Mouse (Mus musculus) limb, embryonic 15.5 days (tissue): ENCODE results near the gene Defb45. TPM values are rescaled to one million over a fixed set of nuclear protein-coding genes. Genes with fewer than 3 reads are reported as not detected.

Experiments
- ATAC-seq: fragments of 200-750 bp; cut with Nextera tagmentation; 2 replicates; pipeline ENCODE4 v1.8.0; 2017; ENCODE audit warnings: low read depth, moderate TSS enrichment; ENCODE audit not compliant: insufficient number of reproducible peaks, low FRiP score, low TSS enrichment
- H3K27ac ChIP-seq: fragments of 300-500 bp; sonication (generic); 2 replicates; pipeline ENCODE4 v1.5.1; 2015; ENCODE audit warnings: moderate library complexity, mild to moderate bottlenecking, inconsistent platforms
- H3K27me3 ChIP-seq: fragments of 300-500 bp; sonication (generic); 2 replicates; pipeline ENCODE4 v1.6.1; 2015; ENCODE audit warnings: inconsistent platforms
- H3K36me3 ChIP-seq: fragments of 300-500 bp; sonication (generic); 2 replicates; pipeline ENCODE4 v1.6.1; 2015; ENCODE audit warnings: inconsistent platforms
- H3K4me1 ChIP-seq: fragments of 300-500 bp; sonication (generic); 2 replicates; pipeline ENCODE4 v1.6.1; 2015; ENCODE audit warnings: inconsistent platforms
- H3K4me2 ChIP-seq: fragments of 300-500 bp; sonication (generic); 2 replicates; pipeline ENCODE4 v1.6.1; 2015; ENCODE audit warnings: mild to moderate bottlenecking, inconsistent platforms
- H3K4me3 ChIP-seq: fragments of 300-500 bp; sonication (generic); 2 replicates; pipeline ENCODE4 v1.5.1; 2015; ENCODE audit warnings: mild to moderate bottlenecking, inconsistent platforms
- H3K9ac ChIP-seq: fragments of 300-500 bp; sonication (generic); 2 replicates; pipeline ENCODE4 v1.6.1; 2015; ENCODE audit warnings: inconsistent platforms
- H3K9me3 ChIP-seq: fragments of 300-500 bp; sonication (generic); 2 replicates; pipeline ENCODE4 v1.6.1; 2016; ENCODE audit warnings: inconsistent platforms
- WGBS: fragments of 180-500 bp; shearing (Covaris S2); methylation state at CpG from one replicate; pipeline ENCODE4 v1.1.7; 2015; 5-methylcytosine and 5-hydroxymethylcytosine counted together
- polyA plus RNA-seq: library from polyadenylated mRNA; unstranded; fragments of >200 nt; fragmentation: Nextera tagmentation; extraction: Ambion mirVana; gene quantifications from 2 replicates; pipeline ENCODE4 v1.2.1, GENCODE M21; 2015

Gene Defb45
- not detected in 2 replicates for polyA plus RNA-seq

DNA sequence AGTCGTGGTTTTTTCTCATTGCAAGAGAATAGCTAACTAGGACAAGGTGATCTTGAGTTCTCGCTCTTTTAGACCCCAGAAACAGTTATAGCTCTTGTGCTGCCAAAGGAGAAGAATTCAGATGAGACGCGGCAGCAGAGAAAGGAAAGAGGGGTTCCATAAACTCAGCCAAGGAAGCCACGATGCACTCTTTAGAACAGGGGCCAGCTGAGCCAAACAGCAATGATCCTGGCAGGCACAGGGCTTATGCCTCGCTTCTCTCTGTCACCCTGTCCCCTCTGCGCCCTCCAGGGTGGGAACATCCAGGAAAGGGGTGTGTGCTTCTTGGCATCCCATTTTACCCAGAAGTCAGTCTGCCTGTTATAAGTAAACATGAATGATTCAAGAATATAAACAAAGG, at the start of gene Defb45:
Gene Defb45 (minus strand): TSS at position 101 of the 400 bp plus-strand sequence.
- H3K4me2 ChIP-seq: no peak within 1 kb of the TSS
- no peak for ATAC-seq
- H3K36me3 ChIP-seq: no peaks in the 10 kb centered on the region
- H3K9ac ChIP-seq: no peak within 1 kb of the TSS
- 54% methylated on average over 7 of the region's 7 CpGs for WGBS
- H3K27me3 ChIP-seq: no peaks in the 10 kb centered on the region
- no peaks in the 10 kb centered on the region for H3K4me1 ChIP-seq
- H3K27ac ChIP-seq: no peak within 1 kb of the TSS
- H3K4me3 ChIP-seq: no peak within 1 kb of the TSS
- no peaks in the 10 kb centered on the region for H3K9me3 ChIP-seq

DNA sequence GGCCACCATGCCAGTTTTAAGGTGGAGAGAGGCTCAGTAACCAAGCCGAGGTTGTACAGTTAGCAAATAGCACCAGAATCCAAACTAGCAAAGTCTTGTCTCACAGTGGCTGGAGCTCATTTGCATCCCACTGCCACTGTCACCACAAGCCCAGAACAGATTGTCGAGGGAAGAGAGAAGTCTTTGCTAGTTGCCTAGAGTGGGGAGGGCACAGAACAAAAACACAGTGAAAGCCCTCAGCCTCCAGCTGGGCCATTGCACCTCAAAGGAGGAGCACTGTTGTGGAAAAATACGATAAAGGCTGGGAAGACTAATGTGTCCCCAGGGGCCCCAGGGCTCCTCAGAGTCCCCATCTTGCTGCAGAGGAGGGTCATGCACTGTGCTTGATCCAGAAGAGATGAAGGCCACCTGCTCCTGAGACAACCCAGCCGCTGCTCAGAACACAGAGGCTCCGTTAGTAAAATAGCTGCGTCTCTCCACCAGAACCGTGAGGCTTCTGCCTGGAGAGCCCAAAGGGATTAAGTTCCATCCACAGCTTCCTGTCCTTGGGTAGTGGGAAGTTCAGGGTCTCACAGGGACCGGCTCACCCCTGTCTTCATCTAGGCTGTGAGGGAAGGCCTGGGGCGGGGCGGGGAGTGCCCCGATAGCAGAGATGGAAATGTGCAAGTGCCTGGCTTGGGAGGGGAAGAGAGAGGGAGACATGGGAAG, 40.4 kb upstream of the Defb45 start:
- H3K9ac ChIP-seq: no peak overlapping the region
- ATAC-seq: no peak
- WGBS: 27% methylated on average over 11 of the region's 11 CpGs
- 0 out of 2 replicates have a peak overlapping the region, but pooled peaks have one; percentile 33 for H3K27ac ChIP-seq
- no peak overlapping the region for H3K4me2 ChIP-seq
- no peaks in the 10 kb centered on the region for H3K9me3 ChIP-seq
- peaks cover 26% of the 10 kb centered on the region for H3K4me1 ChIP-seq
- no peaks in the 10 kb centered on the region for H3K27me3 ChIP-seq
- H3K36me3 ChIP-seq: no peaks in the 10 kb centered on the region
- H3K4me3 ChIP-seq: no peak overlapping the region

DNA sequence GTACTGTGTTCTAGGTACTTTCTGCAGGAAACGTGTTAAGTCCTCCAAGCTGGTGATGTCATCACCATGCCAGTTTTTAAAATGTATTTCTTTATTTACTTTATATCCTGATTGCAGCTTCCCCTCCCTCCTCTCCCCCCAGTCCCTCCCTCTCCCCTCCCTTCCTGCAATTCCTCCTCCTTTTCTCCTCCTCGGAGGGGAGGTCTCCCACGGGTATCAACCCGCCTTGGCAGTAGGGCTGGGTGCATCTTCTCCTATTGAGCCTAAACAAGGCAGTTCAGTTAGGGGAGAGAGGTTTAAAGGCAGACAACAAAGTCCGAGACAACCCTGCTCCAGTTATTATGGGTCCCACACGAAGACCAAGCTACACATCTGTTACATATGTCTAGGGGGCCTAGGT, 39.7 kb upstream of the Defb45 start:
- Histone ChIP-seq H3K36me3 (no peaks in the 10 kb centered on the region), H3K9me3 (no peaks in the 10 kb centered on the region), H3K27ac (no peak overlapping the region), H3K4me2 (no peak overlapping the region), H3K9ac (no peak overlapping the region), H3K27me3 (no peaks in the 10 kb centered on the region), H3K4me3 (no peak overlapping the region), H3K4me1 (peaks cover 30% of the 10 kb centered on the region)
- 53% methylated on average over 6 of the region's 6 CpGs for WGBS
- no peak for ATAC-seq

DNA sequence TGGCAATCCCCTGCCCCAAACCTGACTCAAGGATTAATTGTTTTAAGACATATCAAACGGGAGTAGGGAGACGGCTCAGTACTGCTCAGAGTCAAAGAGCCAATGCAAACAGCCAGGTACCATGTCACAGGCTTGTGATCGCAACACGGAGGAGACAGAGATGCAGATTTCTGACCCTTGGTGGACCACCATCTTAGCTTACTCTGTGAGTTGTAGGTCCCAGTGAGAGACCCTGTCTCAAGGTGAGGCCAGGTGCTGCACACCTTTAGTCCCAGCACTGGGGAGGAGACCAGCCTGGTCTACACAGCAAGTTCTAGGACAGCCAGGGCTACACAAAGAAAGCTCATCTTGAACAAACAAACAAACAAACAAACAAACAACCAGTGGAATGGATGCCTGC, 38.2 kb upstream of the Defb45 start:
- H3K27ac ChIP-seq: peak overlapping the region; percentile 75; the same call in 1 of the 2 replicates
- WGBS: 68% methylated on average over 4 of the region's 4 CpGs
- ATAC-seq: no peak

DNA sequence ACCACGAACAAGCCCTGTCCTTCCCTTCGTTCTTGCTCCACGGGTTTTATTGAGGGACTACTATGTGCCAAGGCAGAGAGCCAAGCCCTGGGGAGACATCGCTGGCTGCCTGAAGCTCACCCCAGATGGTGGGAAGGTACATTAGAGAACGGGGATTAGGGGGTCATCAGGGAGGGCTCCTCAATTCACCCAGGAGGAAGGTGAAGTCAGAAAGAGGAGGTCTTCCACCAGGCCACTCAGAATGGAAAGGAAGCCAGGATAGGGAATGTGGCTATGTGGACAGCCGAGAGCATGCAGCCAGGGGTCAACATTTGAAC, 37.8 kb upstream of the Defb45 start:
- Histone ChIP-seq H3K27ac (peak overlapping the region; percentile 75), H3K4me2 (no peak overlapping the region), H3K36me3 (no peaks in the 10 kb centered on the region), H3K9ac (no peak overlapping the region), H3K27me3 (0 out of 2 replicates have a peak, but pooled peaks cover 8% of the 10 kb centered on the region), H3K9me3 (no peaks in the 10 kb centered on the region), H3K4me3 (no peak overlapping the region), H3K4me1 (peaks cover 35% of the 10 kb centered on the region)
- no peak; the same call in 1 of the 2 replicates for ATAC-seq
- WGBS: 50% methylated on average over 6 of the region's 6 CpGs

More for the DNA sequence above, 38.2 kb upstream of the Defb45 start:
- H3K9ac ChIP-seq: no peak overlapping the region
- H3K4me2 ChIP-seq: no peak overlapping the region
- H3K9me3 ChIP-seq: no peaks in the 10 kb centered on the region
- H3K4me1 ChIP-seq: peaks cover 35% of the 10 kb centered on the region
- no peaks in the 10 kb centered on the region for H3K36me3 ChIP-seq
- no peak overlapping the region for H3K4me3 ChIP-seq
- 0 out of 2 replicates have a peak, but pooled peaks cover 6% of the 10 kb centered on the region for H3K27me3 ChIP-seq

DNA sequence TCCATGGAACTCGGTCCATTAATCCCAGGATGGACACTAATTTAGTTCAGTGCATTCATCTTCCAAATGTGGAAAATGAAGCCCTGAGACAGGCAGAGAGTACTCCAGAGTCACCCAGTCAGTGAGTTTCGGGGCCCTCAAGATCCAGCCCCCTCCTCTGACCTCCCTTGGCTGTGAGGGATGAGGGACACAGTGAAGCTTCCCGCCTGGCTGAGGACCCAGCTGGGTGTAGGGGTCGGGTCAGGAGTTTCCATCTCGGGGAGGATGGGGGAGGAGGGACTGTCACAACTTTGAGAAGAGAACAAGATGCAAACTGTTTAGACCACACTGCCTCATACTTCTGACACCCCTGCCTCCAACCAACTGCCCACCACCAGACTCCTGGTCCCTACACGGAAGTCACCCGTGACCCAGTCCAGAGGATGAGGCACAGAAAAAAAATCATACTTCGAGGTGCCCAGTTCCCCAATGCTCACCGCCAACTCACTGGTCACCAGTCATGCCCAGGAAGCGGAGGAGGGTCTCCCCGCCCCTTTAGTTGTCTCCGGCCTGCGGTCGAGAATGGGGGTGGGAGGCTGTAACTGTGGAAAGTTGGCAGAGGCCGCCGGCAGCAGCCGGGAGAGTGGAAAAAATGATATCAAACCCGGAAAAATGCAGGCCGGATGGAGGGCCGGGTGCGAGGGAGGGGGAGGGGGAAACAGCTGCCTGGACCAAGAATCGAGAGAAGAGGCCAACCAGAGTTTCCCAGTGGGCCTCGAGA, 37.2 kb upstream of the Defb45 start:
- Histone ChIP-seq H3K27me3 (0 out of 2 replicates have a peak, but pooled peaks cover 8% of the 10 kb centered on the region), H3K9ac (no peak overlapping the region), H3K4me1 (peaks cover 35% of the 10 kb centered on the region), H3K27ac (peak overlapping the region; percentile 84), H3K9me3 (no peaks in the 10 kb centered on the region), H3K4me3 (no peak overlapping the region), H3K4me2 (no peak overlapping the region), H3K36me3 (no peaks in the 10 kb centered on the region)
- ATAC-seq: peak; percentile 66
- WGBS: 48% methylated on average over 23 of the region's 23 CpGs

DNA sequence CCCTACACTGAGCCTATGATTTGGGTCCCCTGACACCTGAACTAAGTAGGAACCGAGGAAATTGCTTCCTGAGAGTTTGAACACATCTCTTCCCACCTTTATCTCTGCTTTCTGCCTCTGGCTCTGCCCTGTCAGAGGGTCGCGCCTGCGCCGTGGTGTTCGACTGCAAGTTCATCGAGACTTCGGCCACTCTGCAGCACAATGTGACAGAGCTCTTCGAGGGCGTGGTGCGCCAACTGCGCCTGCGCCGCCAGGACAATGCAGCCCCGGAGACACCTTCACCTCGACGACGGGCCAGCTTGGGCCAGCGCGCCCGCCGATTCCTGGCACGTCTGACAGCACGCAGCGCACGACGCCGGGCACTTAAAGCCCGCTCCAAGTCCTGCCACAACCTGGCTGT, 35.1 kb upstream of the Defb45 start:
- Histone ChIP-seq H3K9ac (no peak overlapping the region), H3K4me2 (no peak overlapping the region), H3K36me3 (no peaks in the 10 kb centered on the region), H3K4me3 (no peak overlapping the region), H3K27me3 (peaks cover 13% of the 10 kb centered on the region), H3K9me3 (no peaks in the 10 kb centered on the region), H3K4me1 (peaks cover 28% of the 10 kb centered on the region), H3K27ac (no peak overlapping the region)
- 79% methylated on average over 29 of the region's 29 CpGs for WGBS
- ATAC-seq: no peak

DNA sequence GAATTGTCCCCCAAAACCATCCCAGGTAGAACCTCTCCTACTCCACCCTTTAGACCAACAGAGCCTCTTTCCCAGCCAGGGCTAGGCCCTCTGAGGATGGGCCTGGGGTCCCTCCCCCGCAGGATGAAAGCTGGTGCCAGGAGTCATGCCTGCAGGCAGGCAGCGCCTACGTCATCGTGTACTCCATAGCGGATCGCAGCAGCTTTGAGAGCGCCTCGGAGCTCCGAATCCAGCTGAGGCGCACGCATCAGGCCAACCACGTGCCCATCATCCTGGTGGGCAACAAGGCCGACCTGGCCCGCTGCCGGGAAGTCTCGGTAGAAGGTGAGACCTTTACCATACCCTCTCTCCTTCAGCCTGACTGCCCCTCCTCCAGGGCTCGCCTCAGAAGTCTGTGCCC, 34.1 kb upstream of the Defb45 start:
- Histone ChIP-seq H3K27ac (no peak overlapping the region), H3K4me1 (peaks cover 26% of the 10 kb centered on the region), H3K36me3 (no peaks in the 10 kb centered on the region), H3K4me2 (peak overlapping the region; percentile 32), H3K9ac (no peak overlapping the region), H3K9me3 (no peaks in the 10 kb centered on the region), H3K27me3 (peaks cover 23% of the 10 kb centered on the region), H3K4me3 (peak overlapping the region; percentile 8; the same call in 1 of the 2 replicates)
- 34% methylated on average over 17 of the region's 17 CpGs for WGBS
- 0 out of 2 replicates have a peak, but pooled peaks have one; percentile 35 for ATAC-seq

DNA sequence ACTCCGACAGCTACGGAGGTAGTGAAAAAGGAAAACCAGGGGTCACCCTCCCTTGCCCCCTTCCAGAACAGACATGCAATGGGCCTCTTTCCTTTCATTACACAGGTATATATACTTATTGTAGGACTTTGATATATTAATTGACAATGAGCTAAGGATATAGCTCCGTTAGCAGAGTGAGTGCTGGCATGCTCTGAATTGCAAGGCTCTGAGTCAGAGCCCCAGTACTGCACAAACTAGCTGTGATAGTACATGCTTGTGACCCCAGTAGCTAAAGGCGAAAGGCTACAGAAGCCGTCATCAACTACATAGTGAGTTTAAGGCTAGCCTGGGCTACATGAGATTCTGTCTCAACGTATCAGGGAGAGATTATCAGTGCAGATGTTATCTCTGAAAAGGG, 30.7 kb upstream of the Defb45 start:
- Histone ChIP-seq H3K9me3 (no peaks in the 10 kb centered on the region), H3K4me3 (no peak overlapping the region), H3K27me3 (peaks cover 55% of the 10 kb centered on the region), H3K27ac (no peak overlapping the region), H3K4me1 (peaks cover 26% of the 10 kb centered on the region), H3K9ac (no peak overlapping the region), H3K4me2 (no peak overlapping the region), H3K36me3 (no peaks in the 10 kb centered on the region)
- no peak for ATAC-seq
- 83% methylated on average over 6 of the region's 6 CpGs for WGBS

DNA sequence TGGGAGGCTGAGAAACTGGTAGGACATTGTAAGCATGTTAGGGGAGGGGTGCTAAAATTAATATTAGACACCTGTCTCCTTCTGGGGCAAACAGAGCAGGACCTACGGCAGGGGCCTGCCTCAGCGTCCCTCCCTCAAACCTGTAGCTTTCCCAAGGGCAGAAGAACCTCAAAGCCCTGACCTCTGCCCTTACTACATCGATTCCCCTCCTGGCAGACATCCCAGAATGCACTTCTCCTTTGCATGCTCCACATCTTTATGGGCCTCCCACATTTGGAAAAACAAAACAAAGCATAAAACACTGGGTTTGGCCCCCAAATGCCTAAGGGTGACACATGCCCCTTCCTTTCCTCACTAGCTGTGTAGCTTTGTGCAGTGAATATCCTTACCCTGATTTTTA, 30.0 kb upstream of the Defb45 start:
- no peaks in the 10 kb centered on the region for H3K9me3 ChIP-seq
- peaks cover 55% of the 10 kb centered on the region for H3K27me3 ChIP-seq

DNA sequence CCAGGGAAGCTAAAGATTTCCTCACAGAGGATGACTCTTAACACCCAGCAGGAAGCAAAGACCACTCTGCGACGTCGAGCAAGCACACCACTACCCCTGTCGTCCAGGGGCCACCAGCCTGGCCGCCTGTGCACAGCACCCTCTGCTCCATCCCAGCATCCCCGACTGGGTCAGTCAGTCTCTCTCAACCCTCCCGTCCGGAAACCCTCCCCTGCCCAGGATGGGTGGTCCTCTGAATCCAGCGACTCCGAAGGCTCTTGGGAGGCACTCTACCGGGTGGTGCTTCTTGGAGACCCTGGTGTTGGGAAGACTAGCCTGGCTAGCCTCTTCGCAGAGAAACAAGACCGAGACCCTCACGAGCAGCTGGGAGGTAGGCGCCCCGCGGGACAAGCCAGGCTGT, 28.9 kb upstream of the Defb45 start:
- no peak for ATAC-seq
- WGBS: 46% methylated on average over 17 of the region's 17 CpGs
- no peaks in the 10 kb centered on the region for H3K9me3 ChIP-seq
- peak overlapping the region; percentile 2; the same call in 1 of the 2 replicates for H3K4me3 ChIP-seq
- H3K27ac ChIP-seq: no peak overlapping the region
- peaks cover 17% of the 10 kb centered on the region for H3K4me1 ChIP-seq
- no peak overlapping the region for H3K4me2 ChIP-seq
- H3K36me3 ChIP-seq: no peaks in the 10 kb centered on the region
- no peak overlapping the region for H3K9ac ChIP-seq
- H3K27me3 ChIP-seq: peaks cover 50% of the 10 kb centered on the region

More for the DNA sequence above, 30.0 kb upstream of the Defb45 start:
- H3K4me1 ChIP-seq: peaks cover 23% of the 10 kb centered on the region
- H3K36me3 ChIP-seq: no peaks in the 10 kb centered on the region
- H3K9ac ChIP-seq: no peak overlapping the region
- H3K27ac ChIP-seq: no peak overlapping the region
- no peak for ATAC-seq
- no peak overlapping the region for H3K4me2 ChIP-seq
- 52% methylated on average over 3 of the region's 3 CpGs for WGBS
- H3K4me3 ChIP-seq: no peak overlapping the region
